Mouse (Mus musculus): ENCODE results near the gene Pum1. TPM values are rescaled to one million over a fixed set of nuclear protein-coding genes. Genes with fewer than 3 reads are reported as not detected.

Pum1 gene
- total and polyA plus RNA-seq, 2 experiments from 2014 or later: 30.1 to 62.4 TPM

DNA sequence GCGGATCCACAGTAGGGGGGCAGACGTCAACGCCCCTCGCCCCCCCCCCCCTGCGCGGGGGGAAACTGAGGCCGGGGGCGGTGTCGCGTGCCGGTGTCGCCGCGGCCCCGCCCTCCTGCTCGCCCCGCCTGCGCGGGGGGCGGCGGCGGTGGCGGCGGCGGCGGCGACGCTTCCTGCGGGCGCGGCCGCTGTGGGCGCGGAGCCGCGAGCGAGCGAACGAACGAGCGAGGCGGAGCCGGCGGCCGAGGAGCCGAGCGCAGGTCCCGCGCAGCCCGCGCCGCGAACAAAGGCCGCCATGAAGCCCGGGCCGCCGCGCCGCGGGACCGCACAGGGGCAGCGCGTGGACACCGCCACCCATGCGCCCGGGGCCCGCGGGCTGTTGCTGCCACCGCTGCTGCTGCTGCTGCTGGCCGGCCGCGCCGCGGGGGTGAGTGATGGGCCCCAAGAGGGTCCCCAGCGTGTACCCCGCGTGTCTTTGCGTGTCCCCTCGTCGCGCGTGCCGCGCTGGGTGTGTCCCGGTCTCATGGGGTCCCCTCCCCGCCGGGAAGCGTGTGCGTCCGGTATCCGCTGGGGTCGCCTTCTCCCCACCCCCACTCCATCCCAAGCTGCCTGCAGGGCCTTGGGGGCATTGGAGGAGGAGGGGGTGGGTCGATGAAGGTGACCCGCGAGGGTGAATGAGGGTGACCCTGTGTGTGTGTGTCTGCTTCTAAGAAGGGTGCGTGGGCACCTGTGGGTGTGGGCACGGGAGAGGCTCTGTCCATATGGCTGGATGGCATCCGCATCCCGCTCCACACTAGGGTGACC is 129.5 kb downstream of the Pum1 start, which contains the start of gene Sdc3:
Gene Sdc3 (plus strand): TSS at position 162 of the 804 bp plus-strand sequence.
- Histone ChIP-seq H3K36me3 (replicated peaks; ENCODE audit: control insufficient read depth, insufficient read depth, low read length) (no peaks in the 10 kb centered on the region), H3K4me3 (ENCODE audit: low read depth, low read length) (peak within 1 kb of the TSS; percentile 69), H3K4me2 (ENCODE audit: low read depth, low read length) (peak within 1 kb of the TSS; percentile 86), H3K4me1 (ENCODE audit: control insufficient read depth, insufficient read depth) (peaks cover 12% of the 10 kb centered on the region), H3K9me3 (replicated peaks; ENCODE audit: control insufficient read depth, low read length) (no peaks in the 10 kb centered on the region), H3K9ac (replicated peaks; ENCODE audit: low read depth, low read length) (peak within 1 kb of the TSS; percentile 75), H3K27me3 (ENCODE audit: control insufficient read depth, insufficient read depth, low read length) (no peaks in the 10 kb centered on the region), H3K27ac (ENCODE audit: low read depth) (peak within 1 kb of the TSS; percentile 56; the same call in 1 of the 2 replicates)
- 2% methylated on average over 73 of the region's 99 CpGs for WGBS
- no peak for DNase-seq (ENCODE audit: low spot score)
- ATAC-seq (ENCODE audit: insufficient read depth, low read depth): peak; percentile 45
- TF ChIP-seq CTCF (IDR thresholded peaks at IDR 0.05; ENCODE audit: low read depth) (no peak), EP300 (IDR thresholded peaks at IDR 0.05; ENCODE audit: low read depth) (no peak)

DNA sequence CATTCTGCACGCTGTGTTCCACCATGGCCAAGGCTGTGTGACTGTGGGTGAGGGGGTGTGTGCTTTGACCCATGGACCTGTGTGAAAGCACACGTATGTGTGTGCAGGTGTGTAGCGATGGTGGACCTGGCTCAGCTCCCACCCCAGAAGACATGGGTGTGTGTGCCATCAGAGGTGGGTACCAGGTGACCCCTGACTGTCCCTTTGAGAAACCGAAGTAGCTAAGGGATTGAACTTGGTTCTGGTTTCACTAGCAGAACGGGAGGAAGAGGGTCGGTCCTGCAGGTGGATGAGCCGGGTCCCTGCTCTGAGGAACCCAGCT is 130.0 kb downstream of the Pum1 start:
- no peaks in the 10 kb centered on the region for H3K9me3 ChIP-seq (replicated peaks; ENCODE audit: control insufficient read depth, low read length)
- no peak for DNase-seq (ENCODE audit: low spot score)
- no peaks in the 10 kb centered on the region for H3K36me3 ChIP-seq (replicated peaks; ENCODE audit: control insufficient read depth, insufficient read depth, low read length)
- WGBS: 37% methylated on average over 7 of the region's 7 CpGs
- ATAC-seq (ENCODE audit: insufficient read depth, low read depth): no peak
- peaks cover 16% of the 10 kb centered on the region for H3K4me1 ChIP-seq (ENCODE audit: control insufficient read depth, insufficient read depth)
- no peak for TF ChIP-seq EP300 (IDR thresholded peaks at IDR 0.05; ENCODE audit: low read depth)
- TF ChIP-seq CTCF (IDR thresholded peaks at IDR 0.05; ENCODE audit: low read depth): no peak
- peak overlapping the region; percentile 75 for H3K9ac ChIP-seq (replicated peaks; ENCODE audit: low read depth, low read length)
- no peak overlapping the region for H3K27ac ChIP-seq (ENCODE audit: low read depth)
- H3K4me3 ChIP-seq (ENCODE audit: low read depth, low read length): peak overlapping the region; percentile 69
- no peaks in the 10 kb centered on the region for H3K27me3 ChIP-seq (ENCODE audit: control insufficient read depth, insufficient read depth, low read length)
- peak overlapping the region; percentile 86 for H3K4me2 ChIP-seq (ENCODE audit: low read depth, low read length)

DNA sequence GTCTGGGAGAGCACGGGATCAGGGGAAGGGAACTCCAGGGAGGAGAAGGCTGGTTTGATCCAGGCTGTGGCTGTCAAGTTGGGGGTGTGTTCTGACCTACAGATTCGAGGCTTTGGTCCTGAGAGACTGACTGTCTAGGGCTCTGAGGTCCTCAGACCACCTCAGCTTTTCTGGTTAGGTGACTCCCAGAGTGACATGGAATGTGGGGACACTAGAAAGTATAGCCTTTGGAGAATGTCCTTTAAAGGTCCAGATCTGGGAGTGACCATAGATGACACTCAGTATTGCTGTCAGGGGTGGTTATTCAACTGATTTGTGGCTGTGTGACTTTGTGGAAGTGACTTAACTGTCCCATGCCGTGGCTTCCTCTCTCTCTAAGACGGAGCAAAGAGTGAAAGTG is 131.7 kb downstream of the Pum1 start:
- no peaks in the 10 kb centered on the region for H3K36me3 ChIP-seq (replicated peaks; ENCODE audit: control insufficient read depth, insufficient read depth, low read length)
- no peaks in the 10 kb centered on the region for H3K9me3 ChIP-seq (replicated peaks; ENCODE audit: control insufficient read depth, low read length)
- H3K27me3 ChIP-seq (ENCODE audit: control insufficient read depth, insufficient read depth, low read length): no peaks in the 10 kb centered on the region
- WGBS: 35% methylated on average over 4 of the region's 4 CpGs
- H3K4me3 ChIP-seq (ENCODE audit: low read depth, low read length): no peak overlapping the region
- H3K4me1 ChIP-seq (ENCODE audit: control insufficient read depth, insufficient read depth): peaks cover 30% of the 10 kb centered on the region
- H3K27ac ChIP-seq (ENCODE audit: low read depth): no peak overlapping the region
- DNase-seq (ENCODE audit: low spot score) (no peak), ATAC-seq (ENCODE audit: insufficient read depth, low read depth) (no peak)
- peak overlapping the region; percentile 7; the same call in 1 of the 2 replicates for H3K4me2 ChIP-seq (ENCODE audit: low read depth, low read length)
- no peak overlapping the region for H3K9ac ChIP-seq (replicated peaks; ENCODE audit: low read depth, low read length)
- TF ChIP-seq CTCF (IDR thresholded peaks at IDR 0.05; ENCODE audit: low read depth): no peak
- TF ChIP-seq EP300 (IDR thresholded peaks at IDR 0.05; ENCODE audit: low read depth): no peak

DNA sequence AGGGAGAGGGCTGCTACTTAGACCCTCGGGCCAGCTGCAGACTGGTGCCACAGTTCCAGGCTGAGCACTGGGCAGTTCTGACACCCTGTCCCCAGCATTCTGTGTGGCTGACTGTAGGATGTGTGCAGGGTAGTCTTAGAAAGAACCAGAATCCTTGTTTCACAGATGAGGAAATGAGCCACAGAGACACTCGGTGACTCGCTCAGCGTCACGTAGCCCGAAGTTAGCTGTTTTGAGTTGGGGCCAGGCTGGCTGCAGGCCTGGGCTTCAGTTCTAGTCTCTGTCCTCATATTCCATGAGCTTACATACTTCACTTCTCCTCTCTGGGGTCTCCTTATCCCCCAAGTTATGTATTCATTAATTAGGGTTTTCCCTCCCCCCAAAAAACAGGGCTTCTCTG is 132.8 kb downstream of the Pum1 start:
- TF ChIP-seq CTCF (IDR thresholded peaks at IDR 0.05; ENCODE audit: low read depth) (no peak), EP300 (IDR thresholded peaks at IDR 0.05; ENCODE audit: low read depth) (no peak)

DNA sequence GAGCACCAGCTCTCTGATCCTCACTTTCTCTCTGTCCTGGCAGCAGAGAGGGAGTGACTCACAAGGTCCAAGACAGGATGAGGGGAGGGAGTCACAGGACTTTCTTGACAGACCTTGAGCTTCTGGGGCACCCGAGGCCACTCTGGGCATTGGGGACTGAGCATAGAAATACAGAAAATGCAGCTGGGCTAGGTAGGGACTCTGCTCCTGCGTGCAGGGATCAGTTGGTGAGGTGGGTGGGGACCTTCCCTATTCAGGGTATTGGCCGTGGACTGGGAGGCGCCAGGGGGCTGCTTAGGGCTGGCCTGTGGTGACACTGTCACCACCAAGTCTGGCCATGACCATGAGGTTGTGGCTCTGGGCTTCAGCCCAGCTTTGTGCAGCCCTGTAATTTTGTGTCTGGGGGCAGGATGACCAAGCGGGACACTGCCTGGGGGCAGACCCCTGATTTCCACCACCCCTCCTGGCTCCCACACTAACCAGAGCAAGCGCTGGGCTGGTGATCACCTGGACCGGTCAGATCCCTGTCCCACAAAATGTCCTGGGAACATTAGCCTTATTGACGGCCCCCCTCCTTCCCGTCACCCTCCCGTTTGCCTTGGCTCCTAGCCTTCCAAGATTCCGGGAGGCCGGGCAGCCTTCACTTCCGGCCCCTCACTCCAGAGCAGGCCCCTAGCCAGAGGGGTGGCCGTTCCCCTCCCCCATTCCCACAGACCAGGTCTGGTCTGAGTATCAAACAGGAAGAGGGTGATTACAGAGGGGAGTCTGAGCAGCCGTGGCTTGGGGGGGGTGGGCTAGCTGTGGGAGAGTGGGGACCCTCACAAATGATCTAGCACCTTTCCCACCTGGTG is 134.3 kb downstream of the Pum1 start:
- no peak overlapping the region for H3K4me3 ChIP-seq (ENCODE audit: low read depth, low read length)
- H3K27ac ChIP-seq (ENCODE audit: low read depth): peak overlapping the region; percentile 75
- 35% methylated on average over 15 of the region's 15 CpGs for WGBS
- ATAC-seq (ENCODE audit: insufficient read depth, low read depth) (peak; percentile 24; the same call in 1 of the 2 replicates), DNase-seq (ENCODE audit: low spot score) (no peak)
- no peaks in the 10 kb centered on the region for H3K9me3 ChIP-seq (replicated peaks; ENCODE audit: control insufficient read depth, low read length)
- no peaks in the 10 kb centered on the region for H3K27me3 ChIP-seq (ENCODE audit: control insufficient read depth, insufficient read depth, low read length)
- TF ChIP-seq EP300 (IDR thresholded peaks at IDR 0.05; ENCODE audit: low read depth) (no peak), CTCF (IDR thresholded peaks at IDR 0.05; ENCODE audit: low read depth) (no peak)
- H3K36me3 ChIP-seq (replicated peaks; ENCODE audit: control insufficient read depth, insufficient read depth, low read length): no peaks in the 10 kb centered on the region
- H3K9ac ChIP-seq (replicated peaks; ENCODE audit: low read depth, low read length): peak overlapping the region; percentile 12; the same call in 1 of the 2 replicates
- H3K4me1 ChIP-seq (ENCODE audit: control insufficient read depth, insufficient read depth): peaks cover 35% of the 10 kb centered on the region
- H3K4me2 ChIP-seq (ENCODE audit: low read depth, low read length): peak overlapping the region; percentile 28

More for the DNA sequence above, 132.8 kb downstream of the Pum1 start:
- peaks cover 32% of the 10 kb centered on the region for H3K4me1 ChIP-seq (ENCODE audit: control insufficient read depth, insufficient read depth)
- WGBS: 78% methylated on average over 6 of the region's 6 CpGs
- H3K27me3 ChIP-seq (ENCODE audit: control insufficient read depth, insufficient read depth, low read length): no peaks in the 10 kb centered on the region
- DNase-seq (ENCODE audit: low spot score) (no peak), ATAC-seq (ENCODE audit: insufficient read depth, low read depth) (no peak)
- no peak overlapping the region for H3K9ac ChIP-seq (replicated peaks; ENCODE audit: low read depth, low read length)
- no peak overlapping the region for H3K4me3 ChIP-seq (ENCODE audit: low read depth, low read length)
- no peaks in the 10 kb centered on the region for H3K9me3 ChIP-seq (replicated peaks; ENCODE audit: control insufficient read depth, low read length)
- no peak overlapping the region for H3K27ac ChIP-seq (ENCODE audit: low read depth)
- H3K4me2 ChIP-seq (ENCODE audit: low read depth, low read length): no peak overlapping the region
- no peaks in the 10 kb centered on the region for H3K36me3 ChIP-seq (replicated peaks; ENCODE audit: control insufficient read depth, insufficient read depth, low read length)

All from heart, postnatal 0 days (tissue).